Mouse (Mus musculus) C2C12 (cell line): ENCODE measurements at regions not wholly inside any gene's neighbourhood (a gene's known extent, or its start where the extent isn't known, plus 50 kb on each side); places are given as distances from the start of the nearest gene placed in this dataset.

Experiments
- CEBPB ChIP-seq: IDR thresholded peaks from one replicate; pipeline ENCODE4 v1.6.1; 2011; ENCODE audit warnings: low read depth, mild to moderate bottlenecking, control low read depth, moderate library complexity
- CTCF ChIP-seq: IDR thresholded peaks from one replicate; pipeline ENCODE4 v1.5.1; 2011; ENCODE audit not compliant: control insufficient read depth, insufficient read depth, insufficient read length
- FOSL1 ChIP-seq: IDR thresholded peaks from one replicate; pipeline ENCODE4 v1.8.0; 2011; ENCODE audit warnings: mild to moderate bottlenecking, low read length; ENCODE audit not compliant: poor library complexity, insufficient read depth, severe bottlenecking
- MAX ChIP-seq: IDR thresholded peaks from one replicate; pipeline ENCODE4 v1.6.1; 2011; ENCODE audit warnings: mild to moderate bottlenecking, control low read depth
- MYOD1 ChIP-seq: IDR thresholded peaks from one replicate; pipeline ENCODE4 v1.6.1; 2011; ENCODE audit warnings: low read depth; ENCODE audit not compliant: control insufficient read depth, insufficient read length
- MYOG ChIP-seq: IDR thresholded peaks from one replicate; pipeline ENCODE4 v1.6.1; 2011; ENCODE audit not compliant: control insufficient read depth, insufficient read length; ENCODE audit errors: extremely low read depth
- USF1 ChIP-seq: IDR thresholded peaks from one replicate; pipeline ENCODE4 v1.6.1; 2011; ENCODE audit warnings: low read depth, mild to moderate bottlenecking, control low read depth, moderate library complexity

- TF ChIP-seq CTCF (no peak), MYOD1 (no peak), MAX (no peak), CEBPB (no peak), USF1 (no peak), MYOG (no peak), FOSL1 (no peak)
Observed at GRCm38 (mm10) chr8:116139934-116140333, 364.8 kb upstream of the Dynlrb2 start.
